Mouse (Mus musculus) liver, embryonic 14.5 days (tissue): ENCODE measurements at regions not wholly inside any gene's neighbourhood (a gene's known extent, or its start where the extent isn't known, plus 50 kb on each side); places are given as distances from the start of the nearest gene placed in this dataset.

Experiments used
- ATAC-seq: fragments of 200-750 bp; cut with Nextera tagmentation; 2 replicates; pipeline ENCODE4 v1.8.0; 2017; ENCODE audit warnings: moderate number of reproducible peaks, mild to moderate bottlenecking, moderate library complexity; ENCODE audit not compliant: insufficient read depth
- DNase-seq, 3 experiments: peaks; one replicate each; pipeline ENCODE4 v3.0.0-alpha.2; 2012 to 2013; ENCODE audit warnings: low read depth in 3 of 3, low spot score in 3 of 3
- H3K27ac ChIP-seq: fragments of 300-500 bp; sonication (generic); 2 replicates; pipeline ENCODE4 v1.5.1; 2014; ENCODE audit warnings: moderate library complexity, mild to moderate bottlenecking, control low read depth, inconsistent platforms
- H3K27me3 ChIP-seq: fragments of 300-500 bp; sonication (generic); 2 replicates; pipeline ENCODE4 v1.6.1; 2014; ENCODE audit warnings: mild to moderate bottlenecking, low read length, moderate library complexity; ENCODE audit not compliant: control insufficient read depth, insufficient read depth
- H3K36me3 ChIP-seq: fragments of 300-500 bp; sonication (generic); replicated peaks from 2 replicates; pipeline ENCODE4 v1.6.1; 2014; ENCODE audit warnings: low read depth; ENCODE audit not compliant: control insufficient read depth, insufficient read depth
- H3K4me1 ChIP-seq, 2 experiments: fragments of 200-500 bp in 1 of 2; fragments of 300-500 bp in 1 of 2; sonication (generic) in 1 of 2; replicated peaks; 2 replicates each; pipeline ENCODE4 v1.6.1; 2012 to 2014; ENCODE audit warnings: antibody characterized with exemption in 1 of 2, inconsistent platforms in 1 of 2, low read length in 1 of 2; ENCODE audit not compliant: control insufficient read depth in 2 of 2, insufficient read depth in 2 of 2
- H3K4me2 ChIP-seq: fragments of 300-500 bp; sonication (generic); 2 replicates; pipeline ENCODE4 v1.6.1; 2014; ENCODE audit warnings: low read depth, mild to moderate bottlenecking, control low read depth, moderate library complexity
- H3K4me3 ChIP-seq, 2 experiments: fragments of 200-500 bp in 1 of 2; fragments of 300-500 bp in 1 of 2; sonication (generic) in 1 of 2; 2 replicates each; pipeline ENCODE4 v1.5.1; 2012 to 2014; ENCODE audit warnings: low read depth in 2 of 2, low read length in 2 of 2, mild to moderate bottlenecking in 2 of 2, control low read depth in 1 of 2, inconsistent platforms in 1 of 2, moderate library complexity in 1 of 2; ENCODE audit not compliant: insufficient read depth in 1 of 2
- H3K9ac ChIP-seq: fragments of 300-500 bp; sonication (generic); replicated peaks from 2 replicates; pipeline ENCODE4 v1.6.1; 2014; ENCODE audit warnings: mild to moderate bottlenecking, control low read depth, moderate library complexity
- H3K9me3 ChIP-seq: fragments of 300-500 bp; sonication (generic); 2 replicates; pipeline ENCODE4 v1.6.1; 2016; ENCODE audit warnings: low read length, mixed read lengths; ENCODE audit not compliant: control insufficient read depth
- CTCF ChIP-seq: IDR thresholded peaks from 2 replicates; pipeline ENCODE4 v1.5.1; 2016; ENCODE audit warnings: antibody characterized with exemption, low read depth, control low read depth
- EP300 ChIP-seq: IDR thresholded peaks from 2 replicates; pipeline ENCODE4 v1.6.1; 2016; ENCODE audit warnings: antibody characterized with exemption, low read depth
- WGBS: fragments of 180-500 bp; shearing (Covaris S2); extraction: QIAGEN DNeasy Blood & Tissue Kit; methylation state at CpG from one replicate; pipeline ENCODE4 v1.1.7; 2014; ENCODE audit not compliant: insufficient replicate concordance; 5-methylcytosine and 5-hydroxymethylcytosine counted together

GRCm38 (mm10) chr15:62714265-62714664 lies 1130.7 kb downstream of the Gsdmc2 start:
- Histone ChIP-seq H3K36me3 (no peaks in the 10 kb centered on the region), H3K4me1 (no peaks in the 10 kb centered on the region; a peak in 1 of 4 replicates), H3K27ac (no peak overlapping the region), H3K27me3 (no peaks in the 10 kb centered on the region), H3K4me2 (no peak overlapping the region), H3K9me3 (no peaks in the 10 kb centered on the region), H3K4me3 (no peak overlapping the region), H3K9ac (no peak overlapping the region)
- TF ChIP-seq CTCF (no peak), EP300 (no peak)
- WGBS: 45% methylated on average over 3 of the region's 3 CpGs
- peak; percentile 50 for ATAC-seq
- DNase-seq: peak; percentile 10 to 14 (median 13)

GRCm38 (mm10) chr15:62712543-62713131 lies 1132.3 kb downstream of the Gsdmc2 start:
- Histone ChIP-seq H3K27ac (no peak overlapping the region), H3K4me1 (no peaks in the 10 kb centered on the region; a peak in 1 of 4 replicates), H3K4me3 (no peak overlapping the region), H3K4me2 (no peak overlapping the region), H3K27me3 (no peaks in the 10 kb centered on the region), H3K9ac (no peak overlapping the region), H3K9me3 (no peaks in the 10 kb centered on the region), H3K36me3 (no peaks in the 10 kb centered on the region)
- no peak for TF ChIP-seq CTCF
- no peak for TF ChIP-seq EP300
- ATAC-seq (peak; percentile 75), DNase-seq (peak; percentile 4 to 20 (median 18))
- WGBS: 68% methylated on average over 9 of the region's 9 CpGs

GRCm38 (mm10) chr15:62712060-62712542 lies 1132.9 kb downstream of the Gsdmc2 start:
- DNase-seq (no peak), ATAC-seq (no peak)
- H3K4me1 ChIP-seq: no peaks in the 10 kb centered on the region; a peak in 1 of 4 replicates
- no peaks in the 10 kb centered on the region for H3K36me3 ChIP-seq
- no peak overlapping the region for H3K27ac ChIP-seq
- no peak overlapping the region for H3K9ac ChIP-seq
- no peak for TF ChIP-seq EP300
- no peak for TF ChIP-seq CTCF
- H3K4me2 ChIP-seq: no peak overlapping the region
- 63% methylated on average over 3 of the region's 3 CpGs for WGBS
- no peak overlapping the region for H3K4me3 ChIP-seq
- H3K9me3 ChIP-seq: no peaks in the 10 kb centered on the region
- no peaks in the 10 kb centered on the region for H3K27me3 ChIP-seq

GRCm38 (mm10) chr15:62709546-62709945 lies 1135.4 kb downstream of the Gsdmc2 start:
- H3K36me3 ChIP-seq: no peaks in the 10 kb centered on the region
- H3K4me3 ChIP-seq: no peak overlapping the region
- DNase-seq (no peak), ATAC-seq (no peak)
- H3K27ac ChIP-seq: no peak overlapping the region
- WGBS: 53% methylated on average over 2 of the region's 2 CpGs
- no peak overlapping the region for H3K4me2 ChIP-seq
- no peaks in the 10 kb centered on the region for H3K27me3 ChIP-seq
- H3K9me3 ChIP-seq: no peaks in the 10 kb centered on the region
- TF ChIP-seq EP300 (no peak), CTCF (no peak)
- H3K9ac ChIP-seq: no peak overlapping the region
- no peaks in the 10 kb centered on the region; a peak in 1 of 4 replicates for H3K4me1 ChIP-seq

GRCm38 (mm10) chr15:62698559-62698958 lies 1146.4 kb downstream of the Gsdmc2 start:
- H3K4me1 ChIP-seq: no peaks in the 10 kb centered on the region
- H3K27me3 ChIP-seq: no peaks in the 10 kb centered on the region
- ATAC-seq: no peak
- H3K36me3 ChIP-seq: no peaks in the 10 kb centered on the region
- H3K4me3 ChIP-seq: no peak overlapping the region
- no peak for DNase-seq
- WGBS: 40% methylated on average over 1 of the region's 1 CpGs
- no peak overlapping the region for H3K9ac ChIP-seq
- H3K9me3 ChIP-seq: no peaks in the 10 kb centered on the region
- TF ChIP-seq CTCF (no peak), EP300 (no peak)
- no peak overlapping the region for H3K4me2 ChIP-seq
- no peak overlapping the region for H3K27ac ChIP-seq
